In the genomic region with DNA sequence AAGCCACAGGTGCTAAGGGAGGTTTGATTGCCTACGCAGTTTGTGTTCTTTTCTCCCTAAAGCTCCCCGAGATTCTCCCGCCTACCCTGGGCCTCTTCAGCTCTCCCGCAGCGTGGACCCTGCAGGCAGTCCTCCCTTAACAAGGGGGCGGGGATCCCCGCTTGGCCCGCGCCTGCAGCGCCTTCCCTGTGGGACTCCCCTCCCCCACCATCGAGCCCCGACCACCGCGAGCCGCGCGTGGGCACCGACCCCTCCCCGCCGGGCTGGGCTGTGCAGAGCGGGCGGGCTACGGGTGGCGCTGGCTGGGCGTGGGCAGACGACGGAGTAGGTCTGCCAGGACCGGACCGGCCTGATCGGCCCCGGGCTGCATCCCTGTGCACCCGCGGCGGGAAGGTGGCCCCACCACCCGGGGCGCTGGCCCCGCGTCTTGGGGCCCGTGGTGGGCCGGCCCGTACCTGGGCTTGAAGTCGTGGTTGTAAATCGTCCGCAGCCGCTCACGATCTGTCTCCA, we compare ENCODE assay signal across 8 mouse cellular contexts. TPM values are rescaled to one million over a fixed set of nuclear protein-coding genes. Genes with fewer than 3 reads are reported as not detected.
DNase-seq lines count a peak whose midpoint lies in the region; ATAC-seq and TF ChIP-seq lines count a peak whose summit lies in the region.

No protein-coding gene starts in this region.

- peak; percentile 83 for ATAC-seq in forebrain, embryonic 12.5 days (ENCODE audit: low FRiP score)
- ATAC-seq in lung, postnatal 0 days: peak; percentile 76

- no peak for TF ChIP-seq EP300 in CH12.LX (IDR thresholded peaks at IDR 0.05; ENCODE audit: low read length)
- TF ChIP-seq EP300 in lung, postnatal 0 days (IDR thresholded peaks at IDR 0.05): no peak

- TF ChIP-seq POLR2A in CH12.LX (IDR thresholded peaks at IDR 0.05; ENCODE audit: low read depth, low read length): no peak

- peak overlapping the region; percentile 87 for H3K9ac ChIP-seq in CH12.LX (ENCODE audit: insufficient read depth, low read depth)
- peak overlapping the region; percentile 83 for H3K9ac ChIP-seq in forebrain, embryonic 12.5 days
- peak overlapping the region; percentile 95 for H3K9ac ChIP-seq in lung, postnatal 0 days (replicated peaks; ENCODE audit: low read depth)

- peaks cover 11 to 58% of the 10 kb centered on the region in 2 experiments for H3K4me1 ChIP-seq in CH12.LX (ENCODE audit: control insufficient read depth in 1 of 2, insufficient read depth in 2 of 2)
- H3K4me1 ChIP-seq in forebrain, embryonic 12.5 days: peaks cover 23% of the 10 kb centered on the region
- peaks cover 7% of the 10 kb centered on the region; the same call in 1 of the 2 replicates for H3K4me1 ChIP-seq in lung, postnatal 0 days (ENCODE audit: insufficient read depth, low read depth, low read length)

- H3K27me3 ChIP-seq in CH12.LX (replicated peaks): no peaks in the 10 kb centered on the region
- no peaks in the 10 kb centered on the region for H3K27me3 ChIP-seq in forebrain, embryonic 12.5 days
- no peaks in the 10 kb centered on the region for H3K27me3 ChIP-seq in lung, postnatal 0 days (replicated peaks; ENCODE audit: insufficient read depth, low read length)

- peaks cover 7 to 25% of the 10 kb centered on the region in 2 experiments for H3K36me3 ChIP-seq in CH12.LX (replicated peaks in 1 of 2; ENCODE audit: control insufficient read depth in 1 of 2, insufficient read depth in 1 of 2, low read length in 1 of 2)
- H3K36me3 ChIP-seq in forebrain, embryonic 12.5 days (replicated peaks): peaks cover 15% of the 10 kb centered on the region
- no peaks in the 10 kb centered on the region for H3K36me3 ChIP-seq in lung, postnatal 0 days (ENCODE audit: insufficient read depth, low read length)

- dilution Hi-C loops in CH12.LX (cut with MboI; ENCODE audit: extremely low pct_ligation_motif_present, extremely low pct_unique_long_range_greater_than_20kb, low sequenced_read_pairs): no loop called here

- in situ Hi-C loops in CH12.LX (cut with MboI; ENCODE audit: low pct_ligation_motif_present, low pct_unique_long_range_greater_than_20kb, low sequenced_read_pairs): no loop called here

- no peaks in the 10 kb centered on the region for H3K79me2 ChIP-seq in CH12.LX (replicated peaks; ENCODE audit: control insufficient read depth, extremely low read depth, insufficient read depth, poor library complexity, severe bottlenecking)

- under 1% methylated on average over 43 of the region's 46 CpGs for WGBS in forebrain, embryonic 12.5 days
- 2% methylated on average over 38 of the region's 46 CpGs for WGBS in lung, postnatal 0 days

- DNase-seq in CH12.LX (ENCODE audit: extremely low read depth): no peak
- DNase-seq in brain, adult 2 months (ENCODE audit: low read depth, low spot score): peak; percentile 36
- DNase-seq in heart, postnatal 14 days: peak; percentile 66 to 67
- peak; percentile 34 to 39 for DNase-seq in layer of hippocampus, adult 18-20 months (ENCODE audit: low spot score in 2 of 2)
- DNase-seq in lung, postnatal 0 days (ENCODE audit: low spot score): peak; percentile 73
- peak; percentile 43 for DNase-seq in ovary, adult 18-20 months (ENCODE audit: low spot score)
- peak; percentile 45 to 60 for DNase-seq in thymus, postnatal 10 days (ENCODE audit: low spot score in 2 of 2)

- no peak for TF ChIP-seq CTCF in CH12.LX (conservative IDR thresholded peaks at IDR 0.05 in 1 of 2, IDR thresholded peaks at IDR 0.05 in 1 of 2; ENCODE audit: low read depth in 2 of 2, low read length in 2 of 2)
- peak; percentile 21; the same call in 1 of the 2 replicates for TF ChIP-seq CTCF in lung, postnatal 0 days (IDR thresholded peaks at IDR 0.05)

- intact Hi-C loops in heart, postnatal 14 days (cut with DNase I): loop anchor here (2.0 kb wide), 1 partner anchor 29 kb away; the partner anchor contains the start of gene Rhoc

- TF ChIP-seq RAD21 in CH12.LX (IDR thresholded peaks at IDR 0.05; ENCODE audit: low read depth, low read length): no peak

- H3K9me3 ChIP-seq in CH12.LX (replicated peaks; ENCODE audit: low read length): no peaks in the 10 kb centered on the region
- H3K9me3 ChIP-seq in forebrain, embryonic 12.5 days: no peaks in the 10 kb centered on the region
- H3K9me3 ChIP-seq in lung, postnatal 0 days (ENCODE audit: low read length): no peaks in the 10 kb centered on the region

- peak overlapping the region; percentile 80 to 90 (median 88) for H3K4me3 ChIP-seq in CH12.LX (replicated peaks in 1 of 3; ENCODE audit: low read depth in 2 of 3, low read length in 2 of 3, poor library complexity in 1 of 3)
- H3K4me3 ChIP-seq in forebrain, embryonic 12.5 days (replicated peaks): peak overlapping the region; percentile 80
- peak overlapping the region; percentile 86 for H3K4me3 ChIP-seq in lung, postnatal 0 days (ENCODE audit: low read depth, low read length)

- H3K4me2 ChIP-seq in CH12.LX (ENCODE audit: insufficient read depth, low read depth, poor library complexity, severe bottlenecking): peak overlapping the region; percentile 92
- peak overlapping the region; percentile 98 for H3K4me2 ChIP-seq in forebrain, embryonic 12.5 days
- peak overlapping the region; percentile 87 for H3K4me2 ChIP-seq in lung, postnatal 0 days (replicated peaks; ENCODE audit: low read depth, low read length)

- H3K27ac ChIP-seq in CH12.LX (ENCODE audit: insufficient read depth, low read depth): peak overlapping the region; percentile 50
- peak overlapping the region; percentile 71 for H3K27ac ChIP-seq in forebrain, embryonic 12.5 days
- H3K27ac ChIP-seq in lung, postnatal 0 days (ENCODE audit: low read length): peak overlapping the region; percentile 93

TF ChIP-seq in CH12.LX, 34 proteins besides CTCF, POLR2A, EP300 and RAD21:
- TF ChIP-seq IRF4 (IDR thresholded peaks at IDR 0.05; ENCODE audit: low read depth, low read length) (no peak), UBTF (IDR thresholded peaks at IDR 0.05; ENCODE audit: low read depth, low read length) (0 out of 2 replicates have a peak, but pooled peaks have one; percentile 63), TBP (conservative IDR thresholded peaks at IDR 0.05; ENCODE audit: low read depth, low read length) (no peak)
TF ChIP-seq in CH12.LX: peak in this region for 1.

RNA-seq across cellular contexts. Expression of gene Mov10, which starts 0.8 kb away (rescaled TPM):
- 15.2 and 18.4 TPM in 2 replicates for total RNA-seq in CH12.LX (2012; rRNA removed)
- total RNA-seq in CH12.LX (2014; rRNA removed): 7.2 and 7.9 TPM in 2 replicates
- polyA plus RNA-seq in CH12.LX (2012; ENCODE audit: insufficient read length, low read depth): 28.0 and 31.9 TPM in 2 replicates
- polyA plus RNA-seq in forebrain, embryonic 12.5 days (2016; fragmentation: Nextera tagmentation; extraction: Ambion mirVana): 15.7 and 20.6 TPM in 2 replicates
- total RNA-seq in heart, postnatal 14 days (2021): 1 to 10 TPM; 7.4 to 7.9 TPM
- total RNA-seq in layer of hippocampus, adult 18-20 months (2021): 1 to 10 TPM; 7.9 to 9.7 TPM
- 22.2 and 28.8 TPM in 2 replicates for polyA plus RNA-seq in lung, postnatal 0 days (2015; fragmentation: Nextera tagmentation; extraction: Ambion mirVana)

RNA-seq across cellular contexts. Expression of gene Rhoc, which starts 29.4 kb away (rescaled TPM):
- total RNA-seq in CH12.LX (2012; rRNA removed) (6.2 and 8.3 TPM in 2 replicates), CH12.LX (2014; rRNA removed) (1.2 and 1.4 TPM in 2 replicates)
- polyA plus RNA-seq in CH12.LX (2012; ENCODE audit: insufficient read length, low read depth): 7.9 and 8.0 TPM in 2 replicates
- 69.5 and 73.1 TPM in 2 replicates for polyA plus RNA-seq in forebrain, embryonic 12.5 days (2016; fragmentation: Nextera tagmentation; extraction: Ambion mirVana)
- total RNA-seq in heart, postnatal 14 days (2021): 100 to 1,000 TPM; 139 to 166 TPM
- total RNA-seq in layer of hippocampus, adult 18-20 months (2021): 10 to 100 TPM; 20.5 to 21.6 TPM
- polyA plus RNA-seq in lung, postnatal 0 days (2015; fragmentation: Nextera tagmentation; extraction: Ambion mirVana): 242 and 258 TPM in 2 replicates

RNA-seq across cellular contexts. Expression of gene Fam19a3, which starts 35.9 kb away (rescaled TPM):
- total RNA-seq in CH12.LX (2012; rRNA removed) (0.04 and 0.08 TPM in 2 replicates), CH12.LX (2014; rRNA removed) (not detected in 2 replicates)
- polyA plus RNA-seq in CH12.LX (2012; ENCODE audit: insufficient read length, low read depth): 0.07 and 0.16 TPM in 2 replicates
- 0.23 TPM in 1 of 2 replicates, not detected in the other for polyA plus RNA-seq in forebrain, embryonic 12.5 days (2016; fragmentation: Nextera tagmentation; extraction: Ambion mirVana)
- 1 to 10 TPM; 2.2 to 2.3 TPM for total RNA-seq in heart, postnatal 14 days (2021)
- total RNA-seq in layer of hippocampus, adult 18-20 months (2021): not detected
- polyA plus RNA-seq in lung, postnatal 0 days (2015; fragmentation: Nextera tagmentation; extraction: Ambion mirVana): 0.02 TPM in 2 replicates

RNA-seq across cellular contexts. Expression of gene Ppm1j, which starts 36.7 kb away (rescaled TPM):
- total RNA-seq in CH12.LX (2012; rRNA removed) (4.2 and 6.4 TPM in 2 replicates), CH12.LX (2014; rRNA removed) (2.1 and 2.7 TPM in 2 replicates)
- 6.4 and 6.5 TPM in 2 replicates for polyA plus RNA-seq in CH12.LX (2012; ENCODE audit: insufficient read length, low read depth)
- polyA plus RNA-seq in forebrain, embryonic 12.5 days (2016; fragmentation: Nextera tagmentation; extraction: Ambion mirVana): 1.0 and 1.5 TPM in 2 replicates
- 10 to 100 TPM; 39.2 to 39.7 TPM for total RNA-seq in heart, postnatal 14 days (2021)
- under 1 TPM; 0.37 to 0.38 TPM for total RNA-seq in layer of hippocampus, adult 18-20 months (2021)
- polyA plus RNA-seq in lung, postnatal 0 days (2015; fragmentation: Nextera tagmentation; extraction: Ambion mirVana): 3.7 and 4.4 TPM in 2 replicates

RNA-seq across cellular contexts. Expression of gene St7l, which starts 46.3 kb away (rescaled TPM):
- total RNA-seq in CH12.LX (2012; rRNA removed) (10.3 and 10.4 TPM in 2 replicates), CH12.LX (2014; rRNA removed) (13.1 and 14.1 TPM in 2 replicates)
- polyA plus RNA-seq in CH12.LX (2012; ENCODE audit: insufficient read length, low read depth): 6.8 and 8.1 TPM in 2 replicates
- 36.7 and 40.1 TPM in 2 replicates for polyA plus RNA-seq in forebrain, embryonic 12.5 days (2016; fragmentation: Nextera tagmentation; extraction: Ambion mirVana)
- total RNA-seq in heart, postnatal 14 days (2021): 10 to 100 TPM; 25.3 to 25.9 TPM
- total RNA-seq in layer of hippocampus, adult 18-20 months (2021): 10 to 100 TPM; 38.3 to 38.4 TPM
- 28.4 and 32.9 TPM in 2 replicates for polyA plus RNA-seq in lung, postnatal 0 days (2015; fragmentation: Nextera tagmentation; extraction: Ambion mirVana)

Comparison
In these comparisons a context has a peak if more than half of its experiments do, and no peak if none do; other contexts are left out.
1. RNA of gene Rhoc, which starts 29.4 kb away (total RNA-seq): 139 to 166 TPM in heart, postnatal 14 days; 20.5 to 21.6 TPM in layer of hippocampus, adult 18-20 months and 1.2 to 8.3 TPM in CH12.LX; every median in the first group is over 4 times any median in the second.
2. Peak in every context shown above with its lines, with median percentiles within 50 percentile points of each other: H3K27ac ChIP-seq, H3K4me2 ChIP-seq, H3K4me3 ChIP-seq and H3K9ac ChIP-seq.